Mouse (Mus musculus) forebrain, embryonic 12.5 days (tissue): ENCODE measurements around the gene AL731706.1. TPM values are rescaled to one million over a fixed set of nuclear protein-coding genes. Genes with fewer than 3 reads are reported as not detected.
A peak's percentile ranks its signal among the peaks of the same experiment; 100 is the strongest.
"Not testable (repeated sequence)": the region's sequence is repeated elsewhere in the genome, so short reads cannot be mapped to it uniquely, and the experiment has no call there.

ENCODE experiments used
- ATAC-seq: fragments of 200-750 bp; cut with Nextera tagmentation; 2 replicates; pipeline ENCODE4 v1.8.0; 2017; ENCODE audit warnings: moderate TSS enrichment; ENCODE audit not compliant: low FRiP score
- H3K27ac ChIP-seq: fragments of 300-500 bp; sonication (generic); 2 replicates; pipeline ENCODE4 v1.5.1; 2016; ENCODE audit warnings: mild to moderate bottlenecking
- H3K27me3 ChIP-seq: fragments of 300-500 bp; sonication (generic); 2 replicates; pipeline ENCODE4 v1.6.1; 2016; ENCODE audit warnings: mild to moderate bottlenecking
- H3K36me3 ChIP-seq: fragments of 300-500 bp; sonication (generic); replicated peaks from 2 replicates; pipeline ENCODE4 v1.6.1; 2016; ENCODE audit warnings: mild to moderate bottlenecking
- H3K4me1 ChIP-seq: fragments of 300-500 bp; sonication (generic); 2 replicates; pipeline ENCODE4 v1.6.1; 2016
- H3K4me2 ChIP-seq: fragments of 300-500 bp; sonication (generic); 2 replicates; pipeline ENCODE4 v1.6.1; 2016; ENCODE audit warnings: mild to moderate bottlenecking, moderate library complexity
- H3K4me3 ChIP-seq: fragments of 300-500 bp; sonication (generic); replicated peaks from 2 replicates; pipeline ENCODE4 v1.5.1; 2016; ENCODE audit warnings: mild to moderate bottlenecking
- H3K9ac ChIP-seq: fragments of 300-500 bp; sonication (generic); 2 replicates; pipeline ENCODE4 v1.6.1; 2016; ENCODE audit warnings: mild to moderate bottlenecking
- H3K9me3 ChIP-seq: fragments of 300-500 bp; sonication (generic); 2 replicates; pipeline ENCODE4 v1.6.1; 2016
- WGBS: fragments of 180-500 bp; shearing (Covaris S2); methylation state at CpG from one replicate; pipeline ENCODE4 v1.1.7; 2016; 5-methylcytosine and 5-hydroxymethylcytosine counted together
- polyA plus RNA-seq: library from polyadenylated mRNA; unstranded; fragments of >200 nt; fragmentation: Nextera tagmentation; extraction: Ambion mirVana; gene quantifications from 2 replicates; pipeline ENCODE4 v1.2.1, GENCODE M21; 2016

The AL731706.1 gene
- polyA plus RNA-seq, 1 experiment from 2014 or later: 25.8 TPM

GRCm38 (mm10) chr2:136896131-136896530, 4.9 kb upstream of the AL731706.1 start:
- no peak overlapping the region for H3K4me2 ChIP-seq
- H3K27me3 ChIP-seq: no peaks in the 10 kb centered on the region
- ATAC-seq: no peak
- WGBS: 83% methylated on average over 2 of the region's 2 CpGs
- no peak overlapping the region for H3K27ac ChIP-seq
- H3K9ac ChIP-seq: no peak overlapping the region
- no peak overlapping the region for H3K4me3 ChIP-seq
- peaks cover 6% of the 10 kb centered on the region for H3K4me1 ChIP-seq
- no peaks in the 10 kb centered on the region for H3K9me3 ChIP-seq
- H3K36me3 ChIP-seq: no peaks in the 10 kb centered on the region

DNA sequence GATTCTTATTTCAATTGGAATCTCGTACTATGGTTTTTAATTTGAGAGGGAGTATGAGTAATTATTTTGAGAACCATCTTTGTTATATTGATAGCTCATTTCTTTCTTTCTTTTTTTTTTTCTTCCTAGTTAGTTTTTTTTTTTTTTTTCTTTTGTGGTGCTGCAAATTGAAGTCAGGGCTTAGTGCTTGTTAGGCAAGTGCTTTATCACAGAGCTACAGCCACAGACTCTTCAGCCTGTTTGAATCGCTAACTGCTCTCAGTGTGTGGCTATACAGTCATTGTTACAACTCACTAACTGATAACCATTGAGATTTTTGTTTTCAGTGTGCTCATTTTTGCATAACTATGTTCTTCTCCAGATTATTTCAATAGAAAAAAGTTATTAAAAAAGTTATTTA, 3.3 kb upstream of the AL731706.1 start:
- H3K9me3 ChIP-seq: no peaks in the 10 kb centered on the region
- no peaks in the 10 kb centered on the region for H3K27me3 ChIP-seq
- 14% methylated on average over 2 of the region's 2 CpGs for WGBS
- ATAC-seq: no peak
- H3K4me1 ChIP-seq: peaks cover 6% of the 10 kb centered on the region
- no peak overlapping the region for H3K9ac ChIP-seq
- H3K36me3 ChIP-seq: no peaks in the 10 kb centered on the region
- no peak overlapping the region for H3K4me2 ChIP-seq
- no peak overlapping the region for H3K27ac ChIP-seq
- H3K4me3 ChIP-seq: no peak overlapping the region

DNA sequence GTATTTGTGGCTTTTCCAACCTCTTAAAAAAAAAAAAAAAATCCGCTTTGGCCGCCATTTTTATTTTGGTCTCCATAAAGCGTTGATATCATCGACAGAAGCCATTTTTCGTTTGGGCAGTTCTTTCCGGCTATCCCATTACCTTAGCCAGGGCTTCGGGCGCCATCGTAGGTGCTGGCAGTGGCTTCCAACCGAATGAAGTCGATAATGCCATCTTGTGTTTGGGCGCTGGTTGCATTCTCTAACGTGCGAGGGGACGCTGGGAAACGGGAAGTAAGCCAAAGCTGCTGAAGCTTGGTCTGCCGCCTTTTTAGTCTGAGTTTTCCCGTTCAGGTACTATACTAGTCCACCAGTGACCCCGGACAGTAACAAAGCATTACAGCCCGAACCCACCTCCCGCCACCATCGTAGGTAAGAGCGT, 772 bp upstream of the AL731706.1 start:
- WGBS: under 1% methylated on average over 23 of the region's 23 CpGs
- H3K9me3 ChIP-seq: no peaks in the 10 kb centered on the region
- ATAC-seq: peak; percentile 83
- peak overlapping the region; percentile 67 for H3K4me3 ChIP-seq
- no peaks in the 10 kb centered on the region for H3K36me3 ChIP-seq
- peak overlapping the region; percentile 66 for H3K9ac ChIP-seq
- no peaks in the 10 kb centered on the region for H3K27me3 ChIP-seq
- H3K27ac ChIP-seq: peak overlapping the region; percentile 89
- peaks cover 6% of the 10 kb centered on the region for H3K4me1 ChIP-seq
- H3K4me2 ChIP-seq: peak overlapping the region; percentile 46

- not testable (repeated sequence) for H3K27me3 ChIP-seq, H3K4me1 ChIP-seq, H3K36me3 ChIP-seq, H3K9me3 ChIP-seq
- ATAC-seq: peak; percentile 66
- H3K4me3 ChIP-seq: peak overlapping the region; percentile 67
- peak overlapping the region; percentile 89 for H3K27ac ChIP-seq
- H3K9ac ChIP-seq: peak overlapping the region; percentile 61
- peak overlapping the region; percentile 48 for H3K4me2 ChIP-seq
- 6% methylated on average over 15 of the region's 15 CpGs for whole genome bisulfite sequencing
Measured at GRCm38 (mm10) chr2:136890716-136891067, 497 bp downstream of the AL731706.1 start.

DNA sequence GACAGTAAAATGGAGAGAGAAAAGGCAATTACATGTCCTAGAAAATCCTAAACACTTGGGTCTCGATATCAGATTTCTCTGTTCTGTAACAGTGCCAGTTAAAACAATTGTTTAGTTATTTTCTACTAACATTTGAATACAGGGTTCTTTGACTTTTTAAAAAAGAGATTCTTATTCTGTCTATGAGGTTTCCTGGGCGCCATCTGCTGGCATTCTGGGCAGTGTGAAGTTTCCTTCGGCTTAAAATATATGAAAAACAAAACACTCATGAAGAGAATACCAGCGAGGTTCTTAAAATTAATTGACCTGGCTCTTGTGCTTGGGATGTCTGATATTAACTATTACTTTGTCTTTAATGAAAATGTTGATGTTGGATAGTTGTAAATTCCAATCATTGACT, 4.3 kb downstream of the AL731706.1 start:
- 69% methylated on average over 4 of the region's 4 CpGs for WGBS
- Histone ChIP-seq H3K27ac (no peak overlapping the region), H3K36me3 (peaks cover 14% of the 10 kb centered on the region)

GRCm38 (mm10) chr2:136885579-136885978, 5.6 kb downstream of the AL731706.1 start, which contains the start of gene AL731706.2:
Gene AL731706.2 (minus strand): TSS chr2:136885679.
- ATAC-seq: no peak
- no peak within 1 kb of the TSS for H3K9ac ChIP-seq
- H3K4me3 ChIP-seq: no peak within 1 kb of the TSS
- H3K27ac ChIP-seq: no peak within 1 kb of the TSS
- no peaks in the 10 kb centered on the region for H3K4me1 ChIP-seq
- no peaks in the 10 kb centered on the region for H3K27me3 ChIP-seq
- H3K4me2 ChIP-seq: no peak within 1 kb of the TSS
- H3K9me3 ChIP-seq: no peaks in the 10 kb centered on the region
- H3K36me3 ChIP-seq: peaks cover 24% of the 10 kb centered on the region
- 95% methylated on average over 2 of the region's 2 CpGs for WGBS

More for the DNA sequence above, 4.3 kb downstream of the AL731706.1 start:
- Histone ChIP-seq H3K4me1 (no peaks in the 10 kb centered on the region), H3K4me2 (no peak overlapping the region), H3K4me3 (no peak overlapping the region), H3K9ac (no peak overlapping the region), H3K27me3 (no peaks in the 10 kb centered on the region), H3K9me3 (no peaks in the 10 kb centered on the region)
- ATAC-seq: no peak

GRCm38 (mm10) chr2:136854543-136855388, 36.4 kb downstream of the AL731706.1 start:
- Histone ChIP-seq H3K27me3 (no peaks in the 10 kb centered on the region), H3K4me1 (peaks cover 22% of the 10 kb centered on the region), H3K9me3 (no peaks in the 10 kb centered on the region), H3K36me3 (no peaks in the 10 kb centered on the region), H3K9ac (no peak overlapping the region), H3K4me3 (no peak overlapping the region), H3K27ac (peak overlapping the region; percentile 65), H3K4me2 (no peak overlapping the region; the same call in 1 of the 2 replicates)
- 8% methylated on average over 5 of the region's 5 CpGs for WGBS
- peak; percentile 64; the same call in 1 of the 2 replicates for ATAC-seq

GRCm38 (mm10) chr2:136850366-136850765, 40.8 kb downstream of the AL731706.1 start:
- peaks cover 20% of the 10 kb centered on the region for H3K4me1 ChIP-seq
- H3K27me3 ChIP-seq: no peaks in the 10 kb centered on the region
- no peaks in the 10 kb centered on the region for H3K36me3 ChIP-seq
- H3K4me3 ChIP-seq: no peak overlapping the region
- no peak overlapping the region for H3K9ac ChIP-seq
- ATAC-seq: no peak
- H3K27ac ChIP-seq: no peak overlapping the region
- no peaks in the 10 kb centered on the region for H3K9me3 ChIP-seq
- H3K4me2 ChIP-seq: no peak overlapping the region
- WGBS: 79% methylated on average over 3 of the region's 3 CpGs

DNA sequence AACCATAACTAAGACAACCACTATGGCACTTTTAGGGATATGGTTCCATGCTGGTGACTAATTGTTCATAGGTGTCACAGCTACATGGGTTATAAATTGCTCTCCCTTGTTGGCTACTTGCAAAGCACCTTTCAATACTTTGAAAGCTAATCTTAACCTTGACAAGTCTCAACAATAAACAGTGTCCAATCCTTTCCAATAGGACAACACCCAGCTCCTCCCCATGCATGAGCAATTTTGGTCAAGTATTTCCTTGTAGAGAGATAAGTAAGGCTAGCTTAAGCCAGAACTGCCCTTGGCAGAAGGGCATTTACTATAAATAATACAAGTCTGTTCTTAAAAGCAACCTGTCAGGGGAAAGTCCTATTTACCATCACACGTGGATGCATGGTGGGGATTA, 53.2 kb downstream of the AL731706.1 start:
- Histone ChIP-seq H3K4me1 (no peaks in the 10 kb centered on the region), H3K9me3 (no peaks in the 10 kb centered on the region), H3K4me3 (no peak overlapping the region), H3K4me2 (no peak overlapping the region), H3K9ac (no peak overlapping the region), H3K27ac (no peak overlapping the region), H3K36me3 (no peaks in the 10 kb centered on the region), H3K27me3 (no peaks in the 10 kb centered on the region)
- ATAC-seq: no peak
- WGBS: 54% methylated on average over 1 of the region's 1 CpGs

GRCm38 (mm10) chr2:136835882-136836281, 55.3 kb downstream of the AL731706.1 start:
- 75% methylated on average over 3 of the region's 3 CpGs for WGBS
- H3K4me1 ChIP-seq: no peaks in the 10 kb centered on the region
- no peaks in the 10 kb centered on the region for H3K36me3 ChIP-seq

GRCm38 (mm10) chr2:136834715-136835075, 56.5 kb downstream of the AL731706.1 start:
- H3K9ac ChIP-seq: no peak overlapping the region
- H3K4me3 ChIP-seq: no peak overlapping the region
- H3K27me3 ChIP-seq: no peaks in the 10 kb centered on the region
- H3K4me1 ChIP-seq: no peaks in the 10 kb centered on the region
- H3K36me3 ChIP-seq: no peaks in the 10 kb centered on the region
- no peak overlapping the region for H3K4me2 ChIP-seq
- ATAC-seq: no peak
- no peak overlapping the region for H3K27ac ChIP-seq
- no peaks in the 10 kb centered on the region for H3K9me3 ChIP-seq
- 94% methylated on average over 1 of the region's 1 CpGs for WGBS

More at GRCm38 (mm10) chr2:136835882-136836281, 55.3 kb downstream of the AL731706.1 start:
- Histone ChIP-seq H3K9me3 (no peaks in the 10 kb centered on the region), H3K4me3 (no peak overlapping the region), H3K27me3 (no peaks in the 10 kb centered on the region), H3K27ac (no peak overlapping the region), H3K4me2 (no peak overlapping the region), H3K9ac (no peak overlapping the region)
- no peak for ATAC-seq

DNA sequence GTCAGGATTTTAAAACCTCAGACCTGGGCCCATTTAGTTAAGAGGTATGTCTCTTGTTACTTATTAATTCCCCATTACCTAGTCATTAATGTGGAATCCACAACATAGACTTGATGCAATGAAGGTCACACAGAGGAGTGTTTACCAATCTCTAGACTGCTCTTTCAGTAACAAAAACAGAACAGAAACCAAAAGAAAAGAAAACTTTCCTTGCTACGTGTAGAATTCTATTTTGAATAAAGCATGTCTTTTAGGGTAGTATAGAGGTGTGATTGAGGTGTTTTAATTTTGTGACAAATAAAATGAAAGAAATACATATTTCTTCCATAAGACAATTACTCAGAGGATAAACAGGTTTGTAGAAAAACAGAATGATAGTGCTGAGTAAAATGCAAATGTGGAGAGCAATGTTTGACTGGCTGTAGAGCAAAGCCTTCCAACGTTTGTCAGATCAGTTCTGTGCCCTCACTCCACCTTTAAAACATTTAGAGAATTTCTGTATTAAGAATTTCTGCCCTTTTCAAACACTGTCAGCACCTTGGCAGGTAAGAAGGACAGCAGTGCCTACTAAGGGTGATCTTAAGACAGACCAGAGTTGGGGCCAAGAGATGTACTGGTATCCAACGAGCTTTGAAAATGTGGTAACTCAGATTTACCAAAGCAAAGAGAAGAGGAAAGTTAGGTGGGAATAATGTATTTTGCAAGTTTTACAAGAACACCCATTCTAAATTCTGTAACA, 57.0 kb downstream of the AL731706.1 start:
- no peak for ATAC-seq
- H3K4me3 ChIP-seq: no peak overlapping the region
- no peaks in the 10 kb centered on the region for H3K36me3 ChIP-seq
- H3K27me3 ChIP-seq: no peaks in the 10 kb centered on the region
- 91% methylated on average over 3 of the region's 3 CpGs for WGBS
- H3K9ac ChIP-seq: no peak overlapping the region
- no peaks in the 10 kb centered on the region for H3K4me1 ChIP-seq
- no peak overlapping the region for H3K4me2 ChIP-seq
- H3K9me3 ChIP-seq: no peaks in the 10 kb centered on the region
- no peak overlapping the region for H3K27ac ChIP-seq
